In the genomic region with DNA sequence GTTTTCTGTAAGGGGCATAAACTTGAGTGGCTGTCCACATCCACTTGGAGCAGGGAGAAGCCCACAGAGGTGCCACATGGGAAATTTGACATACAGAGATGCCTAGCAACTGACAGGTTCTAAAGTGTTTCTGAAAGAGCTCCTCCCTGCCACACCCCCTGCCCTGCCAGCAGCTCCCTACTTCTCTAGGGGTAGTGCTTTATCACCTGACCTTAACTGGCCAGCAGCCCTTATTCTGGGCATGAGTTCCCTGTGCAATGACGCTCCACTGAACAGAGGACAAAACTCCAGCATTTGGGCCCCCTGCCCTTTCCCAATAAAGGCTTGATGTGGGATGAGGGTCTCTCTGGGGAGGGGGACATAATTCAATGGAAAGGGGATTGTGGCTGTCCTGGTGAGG, we compare ENCODE assay signal across 21 mouse cellular contexts.
DNase-seq lines count a peak whose midpoint lies in the region; ATAC-seq lines count a peak whose summit lies in the region.
"Had no signal": no experiment of that assay in that cellular context is flagged by ENCODE, and none has a peak within 500 bp of the region (broad histone marks: within the 10 kb centered on the region; RNA-seq: fewer than 3 reads in every experiment).

No protein-coding gene starts in this region.

- intact Hi-C loops in heart, postnatal 10 days (cut with DNase I), result no loop called here

- no peak overlapping the region for H3K27ac ChIP-seq in forebrain, embryonic 11.5 days (ENCODE audit: low read depth, low read length)
- no peak overlapping the region for H3K27ac ChIP-seq in forebrain, embryonic 13.5 days

- no peaks in the 10 kb centered on the region for H3K27me3 ChIP-seq in forebrain, embryonic 11.5 days (ENCODE audit: control insufficient read depth, insufficient read depth, low read length)
- no peaks in the 10 kb centered on the region for H3K27me3 ChIP-seq in forebrain, embryonic 13.5 days
- H3K27me3 ChIP-seq: CH12.LX, Patski had no signal

- no peak overlapping the region for H3K4me3 ChIP-seq in forebrain, embryonic 11.5 days (ENCODE audit: low read depth, low read length)
- no peak overlapping the region for H3K4me3 ChIP-seq in forebrain, embryonic 13.5 days

- 85% methylated on average over 1 of the region's 1 CpGs for WGBS in forebrain, embryonic 11.5 days
- WGBS in forebrain, embryonic 13.5 days, result 70% methylated on average over 1 of the region's 1 CpGs

- H3K4me2 ChIP-seq in forebrain, embryonic 11.5 days (ENCODE audit: low read depth, low read length, severe bottlenecking), result no peak overlapping the region
- no peak overlapping the region for H3K4me2 ChIP-seq in forebrain, embryonic 13.5 days

- H3K4me1 ChIP-seq in forebrain, embryonic 11.5 days (replicated peaks; ENCODE audit: control insufficient read depth, insufficient read depth, low read length), result no peaks in the 10 kb centered on the region
- H3K4me1 ChIP-seq in forebrain, embryonic 13.5 days, result 0 out of 2 replicates have a peak, but pooled peaks cover 3% of the 10 kb centered on the region

- DNase-seq in forebrain, embryonic 11.5 days (ENCODE audit: low spot score), result peak; percentile 19
- peak; percentile 92 for DNase-seq in heart, adult 11 months
- no peak for DNase-seq in heart, postnatal 10 days
- DNase-seq in testis, postnatal 10 days (ENCODE audit: low spot score), result peak; percentile 29
- no peak for DNase-seq in testis, postnatal 14 days (ENCODE audit: low spot score)
- DNase-seq: adrenal gland, adult 2 months; adrenal gland, adult 8-10 months; adrenal gland, postnatal 10 days; adrenal gland, postnatal 14 days; adrenal gland, postnatal 25 days; adrenal gland, postnatal 36 days; B cell, adult 2 months; cerebellum, adult 11 months; cerebellum, adult 11-12 months; cerebellum, adult 18-20 months had no signal

- no peak overlapping the region for H3K9ac ChIP-seq in forebrain, embryonic 11.5 days (ENCODE audit: low read length)
- H3K9ac ChIP-seq in forebrain, embryonic 13.5 days, result no peak overlapping the region

- H3K36me3 ChIP-seq in forebrain, embryonic 11.5 days (ENCODE audit: control insufficient read depth, insufficient read depth, low read length), result no peaks in the 10 kb centered on the region
- no peaks in the 10 kb centered on the region for H3K36me3 ChIP-seq in forebrain, embryonic 13.5 days (ENCODE audit: poor library complexity, severe bottlenecking)
- H3K36me3 ChIP-seq: G1E had no signal

- H3K9me3 ChIP-seq in forebrain, embryonic 11.5 days (ENCODE audit: control insufficient read depth, low read length), result no peaks in the 10 kb centered on the region
- no peaks in the 10 kb centered on the region for H3K9me3 ChIP-seq in forebrain, embryonic 13.5 days (replicated peaks)
- H3K9me3 ChIP-seq: G1E had no signal

- no peak for ATAC-seq in forebrain, embryonic 11.5 days (replicated peaks; ENCODE audit: low FRiP score)
- ATAC-seq in forebrain, embryonic 13.5 days, result no peak
- ATAC-seq: activated CD4-positive, CD25-positive, alpha-beta regulatory T cell, adult 4 months; CD4-positive, CD25-positive, alpha-beta regulatory T cell, adult 4 months; Patski had no signal

Comparison
In these comparisons a context has a peak if more than half of its experiments do, and no peak if none do; other contexts are left out.
1. DNase-seq: peak in forebrain, embryonic 11.5 days (single experiment), heart, adult 11 months (single experiment) and testis, postnatal 10 days (single experiment); none in heart, postnatal 10 days (0 of 2) and testis, postnatal 14 days (single experiment).